Mouse (Mus musculus): ENCODE data around the gene Ripk4.

The Ripk4 gene

DNA sequence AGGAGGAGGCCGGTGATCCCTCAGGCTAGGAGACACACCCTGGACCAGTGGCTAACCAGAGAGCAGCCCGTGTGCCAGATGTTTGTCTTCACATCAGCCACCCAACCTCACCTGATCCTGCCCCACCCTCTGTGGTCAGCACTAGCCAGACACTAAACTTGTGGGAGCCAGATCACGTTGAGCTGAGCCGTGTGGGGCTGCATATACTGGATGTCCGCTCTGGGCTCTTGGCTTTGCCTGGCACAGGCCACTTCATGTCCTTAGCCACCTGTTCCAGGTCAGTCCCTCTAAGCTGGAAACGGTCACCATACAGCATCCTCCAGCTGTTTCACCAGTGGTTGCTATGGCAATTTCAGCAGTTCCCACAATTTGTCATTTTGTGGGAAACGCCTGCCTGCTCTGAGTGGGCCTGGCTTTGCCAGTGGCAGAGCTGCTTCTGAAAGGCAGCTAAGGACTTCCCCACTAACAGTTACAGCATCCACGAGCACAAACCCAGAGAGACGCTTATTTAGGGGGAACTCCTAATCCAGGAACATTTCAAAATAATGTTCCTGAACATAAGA, 28.7 kb downstream of the Ripk4 start:
- DNase-seq (ENCODE audit: low spot score in 2 of 2): no peak

DNA sequence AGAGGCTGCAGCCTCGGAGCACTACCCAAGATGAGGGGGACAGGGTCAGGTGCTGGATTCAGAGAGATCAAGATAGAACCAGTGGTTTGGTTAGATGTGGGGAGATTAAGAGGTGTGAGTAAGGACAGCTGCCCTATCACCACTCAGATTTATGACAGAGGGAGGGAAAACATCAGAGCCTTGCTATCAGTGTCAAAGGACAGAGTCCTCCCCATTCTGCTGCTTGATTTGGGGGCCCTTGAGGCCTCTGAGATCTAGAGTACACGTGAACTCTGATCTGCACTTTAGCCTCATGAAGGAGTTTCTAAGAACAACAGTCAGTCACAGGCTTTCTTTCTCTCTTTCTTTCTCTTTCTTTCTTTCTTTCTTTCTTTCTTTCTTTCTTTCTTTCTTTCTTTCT, 30.0 kb downstream of the Ripk4 start:
- no peak for DNase-seq (ENCODE audit: low spot score in 2 of 2)

DNA sequence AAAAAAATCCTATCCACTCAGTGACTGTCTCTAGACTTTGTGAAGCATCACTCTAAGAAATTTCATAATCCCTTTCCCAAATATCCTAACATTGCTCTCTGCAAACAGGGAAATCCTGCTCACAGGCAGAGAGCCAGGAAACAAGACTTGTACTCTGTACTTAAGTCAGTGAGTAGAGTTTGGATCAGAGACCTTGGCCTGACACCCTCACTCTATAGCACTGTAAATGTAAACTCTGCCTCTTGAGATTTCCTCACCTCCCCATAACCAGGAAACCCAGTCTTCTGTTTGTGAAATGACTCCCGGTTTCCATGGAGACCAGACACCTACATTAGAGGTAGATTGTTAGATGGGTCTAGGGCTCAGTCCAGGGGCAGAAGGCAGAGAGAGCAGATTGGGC, 33.3 kb downstream of the Ripk4 start:
- no peak for DNase-seq (ENCODE audit: low spot score in 2 of 2)

DNA sequence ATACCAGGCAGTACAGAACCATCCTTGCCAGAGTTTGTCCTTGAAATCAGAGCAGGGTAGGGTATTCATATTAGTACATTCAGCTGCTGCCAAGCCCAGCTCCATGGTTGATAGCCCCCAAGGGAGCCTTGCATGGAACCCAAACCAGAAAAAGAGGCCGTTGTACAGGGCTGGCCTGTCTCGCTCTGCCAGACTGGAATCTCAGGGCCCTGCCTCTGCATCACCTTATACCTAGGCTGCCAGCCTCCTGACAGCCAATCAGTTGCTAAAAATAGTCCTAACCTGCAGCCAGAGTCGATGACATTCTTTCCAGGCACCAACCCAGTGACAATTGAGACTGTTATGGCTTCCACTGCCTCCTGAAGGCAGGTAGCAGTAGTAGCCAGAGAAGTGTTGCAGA, 37.2 kb downstream of the Ripk4 start:
- DNase-seq (ENCODE audit: low spot score in 2 of 2): no peak

DNA sequence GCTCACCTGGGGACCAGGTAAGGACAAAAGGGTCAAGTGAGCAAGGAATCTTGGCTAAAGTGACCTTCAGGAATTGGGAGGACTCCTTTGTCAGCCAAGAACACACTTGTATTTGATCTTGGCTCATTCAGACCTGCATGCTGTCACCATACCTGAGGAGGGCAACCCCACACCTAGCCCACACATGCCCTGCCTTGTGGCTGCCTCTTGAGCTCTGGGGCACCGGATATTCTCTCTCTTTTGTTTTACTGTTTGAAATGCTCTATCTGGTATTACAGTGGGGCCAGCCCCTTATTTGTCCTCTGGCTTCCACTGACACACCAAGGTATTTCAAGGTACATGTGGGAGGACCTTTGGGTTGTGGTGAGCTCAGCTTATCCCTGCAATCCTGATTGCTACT, 43.5 kb downstream of the Ripk4 start:
- DNase-seq (ENCODE audit: low spot score in 2 of 2): no peak

DNA sequence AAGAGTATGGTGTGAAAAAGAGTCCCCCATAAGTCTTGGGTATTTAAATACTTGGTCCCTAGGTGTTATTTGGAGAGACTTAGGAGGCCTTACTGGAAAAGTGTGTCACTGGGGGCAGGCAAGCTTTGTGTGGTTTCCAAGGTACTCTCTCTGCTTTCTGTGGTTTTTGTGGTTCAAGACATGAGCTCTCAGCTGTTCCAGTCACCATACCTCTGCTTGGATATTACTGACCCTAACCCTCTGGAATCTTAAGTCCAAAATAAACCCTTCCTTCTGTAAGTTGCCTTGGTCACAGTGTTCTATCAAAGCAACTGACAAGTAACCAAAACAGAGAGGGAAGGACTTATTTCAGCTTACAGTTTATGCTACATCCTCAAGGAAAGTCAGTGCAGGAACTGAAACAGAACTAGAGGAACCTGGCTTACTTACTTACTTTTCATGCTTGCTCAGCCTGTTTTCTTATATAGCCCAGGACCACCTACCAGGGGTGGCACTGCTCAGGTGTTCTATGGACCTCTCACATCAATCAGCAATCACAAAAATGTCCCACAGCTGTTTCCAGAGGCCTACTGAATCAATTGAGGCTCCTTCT, 44.1 kb downstream of the Ripk4 start:
- DNase-seq (ENCODE audit: low spot score in 2 of 2): no peak

DNA sequence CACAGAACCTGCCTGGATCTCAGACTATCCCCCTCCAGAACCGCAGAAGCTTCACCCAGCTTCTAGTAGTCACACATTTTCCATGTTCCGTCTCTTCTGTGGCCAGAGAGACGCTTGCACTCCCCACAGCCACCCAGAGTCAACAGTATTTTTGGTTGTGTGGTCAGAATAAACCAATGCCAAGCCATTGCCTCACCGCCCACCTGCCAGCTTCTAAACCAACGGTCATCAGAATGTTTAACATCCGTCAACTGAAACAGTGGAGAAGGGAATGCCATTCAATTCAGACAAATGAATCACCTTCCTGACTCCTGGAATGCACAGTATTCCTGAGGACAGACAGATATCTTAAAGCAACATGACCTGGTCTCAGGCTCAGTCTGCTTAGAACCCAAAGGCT, 47.0 kb downstream of the Ripk4 start:
- no peak for DNase-seq (ENCODE audit: low spot score in 2 of 2)

DNA sequence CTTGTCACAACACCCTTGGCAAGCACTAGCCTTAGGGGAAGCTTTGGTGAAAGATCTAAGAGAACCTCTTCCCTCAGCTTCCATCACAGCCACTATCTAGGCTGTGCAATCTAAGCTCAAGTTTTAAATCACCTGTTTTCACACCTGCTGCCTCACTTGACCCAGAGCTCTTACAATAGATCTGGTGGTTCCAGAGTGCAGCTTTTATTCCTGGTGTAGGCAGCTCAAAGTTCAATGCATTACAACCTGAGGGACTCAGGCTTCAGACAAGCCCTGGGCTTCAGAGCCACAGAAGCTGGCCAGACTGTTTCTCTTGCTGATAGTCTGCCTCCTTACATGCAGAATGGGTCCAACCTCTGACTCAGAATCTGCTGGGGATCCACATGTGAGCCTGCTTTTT, 51.5 kb downstream of the Ripk4 start:
- DNase-seq (ENCODE audit: low spot score in 2 of 2): no peak

DNA sequence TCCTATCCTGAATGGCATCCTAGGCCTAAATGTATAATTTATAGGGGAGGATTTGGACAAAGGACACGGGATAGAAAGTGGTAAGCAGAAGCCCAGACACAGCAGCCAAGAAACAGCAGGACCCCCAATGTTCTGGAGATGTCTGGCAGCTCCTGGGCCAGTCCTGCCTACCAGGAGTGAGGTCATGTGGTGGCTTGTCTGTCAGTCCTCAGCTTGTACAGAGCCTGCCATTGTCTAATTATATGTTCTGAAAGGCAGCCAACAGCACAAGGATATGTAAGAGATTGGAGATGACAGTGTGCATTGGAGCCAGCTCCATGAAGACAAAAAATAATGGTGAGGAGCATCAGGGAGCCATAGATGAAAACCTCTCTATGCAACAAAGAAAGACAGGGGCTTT, 61.7 kb downstream of the Ripk4 start:
- DNase-seq (ENCODE audit: low spot score in 2 of 2): no peak

DNA sequence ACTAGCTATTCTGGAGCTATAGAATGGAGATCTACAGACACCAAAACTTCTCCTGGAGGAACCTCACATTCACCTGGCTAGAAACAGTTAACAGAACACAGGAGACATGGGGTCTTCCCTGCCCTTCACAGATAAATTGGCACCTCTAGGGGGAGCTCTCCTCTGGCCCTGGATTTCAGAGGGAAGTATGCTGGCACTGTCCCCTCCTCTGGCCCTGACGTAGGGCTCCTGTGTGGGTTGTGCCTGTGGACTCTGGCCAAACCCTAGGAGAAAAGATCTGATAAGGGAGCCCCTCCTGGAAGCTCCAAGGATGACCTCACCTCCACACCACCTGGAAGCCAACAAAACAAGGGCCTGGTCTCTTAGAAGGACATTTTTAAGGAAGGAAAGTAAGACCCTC, 65.8 kb downstream of the Ripk4 start:
- no peak for DNase-seq (ENCODE audit: low spot score in 2 of 2)

DNA sequence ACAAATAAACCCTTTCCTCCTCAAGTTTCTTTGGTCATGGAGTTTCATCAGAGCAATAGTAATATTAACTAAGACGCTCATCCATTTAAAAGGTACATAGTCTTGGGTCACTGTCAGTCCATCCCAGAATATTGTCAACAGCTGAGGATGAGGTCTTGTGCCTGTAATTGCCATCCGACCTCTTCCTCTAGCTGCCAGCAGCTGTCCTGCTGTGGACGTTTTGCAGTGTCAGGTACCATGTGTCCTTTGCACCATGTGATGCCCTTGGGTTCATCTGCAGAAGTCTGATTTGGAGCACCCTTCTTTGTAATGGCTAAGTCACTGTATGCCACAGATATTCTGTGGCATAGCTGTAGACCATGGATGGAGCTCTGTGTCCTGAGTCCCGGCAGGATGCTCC, 67.9 kb downstream of the Ripk4 start:
- DNase-seq (ENCODE audit: low spot score in 2 of 2): no peak

Measured in spleen, postnatal 4 days (tissue).